ENCODE assay signal across 16 mouse cellular contexts in the genomic region with DNA sequence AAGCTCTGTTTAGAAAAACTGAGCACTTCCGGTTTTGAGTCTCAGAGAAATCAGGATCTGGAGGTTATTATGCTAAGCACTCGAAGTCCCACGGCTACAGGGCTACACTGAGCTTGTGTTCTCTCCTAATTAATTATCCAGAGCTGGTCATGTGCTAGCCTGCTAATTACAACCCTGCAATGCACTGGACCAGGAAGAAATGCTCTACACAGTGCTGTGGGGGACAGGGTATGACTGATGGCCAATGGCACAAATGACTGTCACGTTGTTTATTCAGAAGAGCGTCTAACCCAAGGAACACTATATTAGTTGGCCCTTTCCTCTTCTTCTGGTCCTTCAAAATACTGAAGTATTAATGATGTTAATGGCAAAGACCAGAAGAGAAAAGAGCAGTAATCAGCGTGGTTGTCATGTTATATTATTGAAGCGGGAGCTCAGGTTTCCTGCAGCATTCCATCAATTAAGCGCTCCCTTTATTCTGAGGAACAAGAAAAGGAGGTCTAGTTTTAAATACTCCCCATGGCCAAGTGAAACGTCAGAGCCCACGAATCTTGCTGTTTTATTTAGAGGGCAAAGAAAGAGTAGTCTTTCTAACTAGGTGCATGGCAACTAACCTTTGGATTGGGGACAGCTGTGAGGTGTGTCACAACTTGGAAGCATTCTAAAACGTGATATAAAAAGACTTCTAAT. TPM values are rescaled to one million over a fixed set of nuclear protein-coding genes. Genes with fewer than 3 reads are reported as not detected.
A peak's percentile ranks its signal among the peaks of the same experiment; 100 is the strongest.
DNase-seq lines count a peak whose midpoint lies in the region; ATAC-seq and TF ChIP-seq lines count a peak whose summit lies in the region.
"Had no signal": no experiment of that assay in that cellular context is flagged by ENCODE, and none has a peak within 500 bp of the region (broad histone marks: within the 10 kb centered on the region; RNA-seq: fewer than 3 reads in every experiment).

No protein-coding gene starts in this region.

- H3K27me3 ChIP-seq in heart, postnatal 0 days (ENCODE audit: control insufficient read depth, insufficient read depth, low read length), result no peaks in the 10 kb centered on the region
- no peaks in the 10 kb centered on the region for H3K27me3 ChIP-seq in megakaryocyte, embryonic 14.5 days (replicated peaks)
- no peaks in the 10 kb centered on the region for H3K27me3 ChIP-seq in forebrain, embryonic 12.5 days
- H3K27me3 ChIP-seq in hindbrain, embryonic 16.5 days (replicated peaks; ENCODE audit: control insufficient read depth, insufficient read depth, low read length), result no peaks in the 10 kb centered on the region

- H3K9me3 ChIP-seq in heart, postnatal 0 days (replicated peaks; ENCODE audit: control insufficient read depth, low read length), result no peaks in the 10 kb centered on the region; the same call in 1 of the 2 replicates
- peaks cover 54% of the 10 kb centered on the region for H3K9me3 ChIP-seq in megakaryocyte, embryonic 14.5 days
- H3K9me3 ChIP-seq in forebrain, embryonic 12.5 days, result no peaks in the 10 kb centered on the region
- H3K9me3 ChIP-seq in hindbrain, embryonic 16.5 days (ENCODE audit: control insufficient read depth, low read length), result no peaks in the 10 kb centered on the region
- H3K9me3 ChIP-seq: limb, embryonic 10.5 days had no signal

- 64% methylated on average over 11 of the region's 11 CpGs for WGBS in heart, postnatal 0 days
- 50% methylated on average over 11 of the region's 11 CpGs for WGBS in forebrain, embryonic 12.5 days
- WGBS in hindbrain, embryonic 16.5 days, result 72% methylated on average over 11 of the region's 11 CpGs

- TF ChIP-seq CTCF in heart, postnatal 0 days (IDR thresholded peaks at IDR 0.05; ENCODE audit: low read depth), result no peak

- H3K36me3 ChIP-seq in heart, postnatal 0 days (replicated peaks; ENCODE audit: control insufficient read depth, insufficient read depth, low read length), result peaks cover 4% of the 10 kb centered on the region; the same call in 1 of the 2 replicates
- no peaks in the 10 kb centered on the region for H3K36me3 ChIP-seq in megakaryocyte, embryonic 14.5 days (replicated peaks; ENCODE audit: low read length)
- peaks cover 22% of the 10 kb centered on the region for H3K36me3 ChIP-seq in forebrain, embryonic 12.5 days (replicated peaks)
- peaks cover 28% of the 10 kb centered on the region for H3K36me3 ChIP-seq in hindbrain, embryonic 16.5 days (ENCODE audit: control insufficient read depth, insufficient read depth, low read length)

- no peak overlapping the region for H3K27ac ChIP-seq in heart, postnatal 0 days (ENCODE audit: low read depth)
- peak overlapping the region; percentile 54; the same call in 1 of the 2 replicates for H3K27ac ChIP-seq in forebrain, embryonic 12.5 days
- no peak overlapping the region for H3K27ac ChIP-seq in hindbrain, embryonic 16.5 days (ENCODE audit: low read depth, low read length)
- H3K27ac ChIP-seq: limb, embryonic 10.5 days; liver, embryonic 14.5 days had no signal

- DNase-seq in heart, postnatal 0 days (ENCODE audit: low spot score), result no peak
- DNase-seq in heart, adult 18-20 months, result no peak
- no peak for DNase-seq in cerebellum, adult 8-10 months
- no peak for DNase-seq in adrenal gland, adult (ENCODE audit: inconsistent age in 2 of 2, low spot score in 1 of 2)
- DNase-seq: adrenal gland, postnatal 10 days; B cell, adult 2 months; cerebellum, postnatal 25 days; heart, adult 11 months; lung, postnatal 10 days had no signal

- H3K4me1 ChIP-seq in heart, postnatal 0 days (ENCODE audit: control insufficient read depth, insufficient read depth), result no peaks in the 10 kb centered on the region
- H3K4me1 ChIP-seq in megakaryocyte, embryonic 14.5 days, result no peaks in the 10 kb centered on the region
- no peaks in the 10 kb centered on the region for H3K4me1 ChIP-seq in forebrain, embryonic 12.5 days
- H3K4me1 ChIP-seq in hindbrain, embryonic 16.5 days (ENCODE audit: control insufficient read depth, insufficient read depth, low read depth, low read length), result no peaks in the 10 kb centered on the region

- H3K9ac ChIP-seq in heart, postnatal 0 days (replicated peaks; ENCODE audit: low read depth, low read length), result no peak overlapping the region
- no peak overlapping the region for H3K9ac ChIP-seq in forebrain, embryonic 12.5 days
- no peak overlapping the region for H3K9ac ChIP-seq in hindbrain, embryonic 16.5 days (ENCODE audit: low read depth, low read length)
- H3K9ac ChIP-seq: liver, embryonic 14.5 days had no signal

- H3K4me2 ChIP-seq in heart, postnatal 0 days (ENCODE audit: low read depth, low read length), result 0 out of 2 replicates have a peak overlapping the region, but pooled peaks have one; percentile 2
- H3K4me2 ChIP-seq in forebrain, embryonic 12.5 days, result no peak overlapping the region
- no peak overlapping the region for H3K4me2 ChIP-seq in hindbrain, embryonic 16.5 days (ENCODE audit: low read length)

- no peak overlapping the region for H3K4me3 ChIP-seq in heart, postnatal 0 days (ENCODE audit: low read depth, low read length)
- H3K4me3 ChIP-seq in megakaryocyte, embryonic 14.5 days (replicated peaks), result peak overlapping the region; percentile 59
- H3K4me3 ChIP-seq in forebrain, embryonic 12.5 days (replicated peaks), result no peak overlapping the region
- no peak overlapping the region for H3K4me3 ChIP-seq in hindbrain, embryonic 16.5 days (ENCODE audit: low read length)
- H3K4me3 ChIP-seq: limb, embryonic 10.5 days had no signal

- no peak for ATAC-seq in heart, postnatal 0 days (ENCODE audit: insufficient read depth, low read depth)
- no peak for ATAC-seq in megakaryocyte, adult 5-6 weeks (ENCODE audit: poor library complexity, severe bottlenecking)
- peak; percentile 96 for ATAC-seq in forebrain, embryonic 12.5 days (ENCODE audit: low FRiP score)
- peak; percentile 65 for ATAC-seq in hindbrain, embryonic 16.5 days
- ATAC-seq: intestine, embryonic 16.5 days had no signal

- no peak for TF ChIP-seq EP300 in heart, postnatal 0 days (IDR thresholded peaks at IDR 0.05; ENCODE audit: low read depth)

RNA-seq across cellular contexts. Expression of a gene that starts 18.4 kb away (rescaled TPM):
- total RNA-seq in heart, postnatal 0 days (2014; rRNA removed; ENCODE audit: low replicate concordance), result 0.19 and 2.2 TPM in 2 replicates
- polyA plus RNA-seq in heart, postnatal 0 days (2015; fragmentation: Nextera tagmentation; extraction: Ambion mirVana), result 7.8 and 8.7 TPM in 2 replicates
- total RNA-seq in heart, adult 18-20 months (2021), result 1 to 10 TPM; 3.9 to 5.3 TPM
- not detected in 2 replicates for polyA plus RNA-seq in megakaryocyte, embryonic 14.5 days (2012; ENCODE audit: insufficient read depth, low replicate concordance)
- total RNA-seq in megakaryocyte, adult 5-6 weeks (2015), result 0.22 TPM in 1 of 2 replicates, not detected in the other
- not detected in 2 replicates for total RNA-seq in megakaryocyte, adult 5-6 weeks (2017)
- 17.7 and 19.1 TPM in 2 replicates for polyA plus RNA-seq in forebrain, embryonic 12.5 days (2016; fragmentation: Nextera tagmentation; extraction: Ambion mirVana)
- polyA plus RNA-seq in hindbrain, embryonic 16.5 days (2015; fragmentation: Nextera tagmentation; extraction: Ambion mirVana), result 24.7 and 25.5 TPM in 2 replicates

Comparison
In these comparisons a context has a peak if more than half of its experiments do, and no peak if none do; other contexts are left out.
1. ATAC-seq: peak in forebrain, embryonic 12.5 days (single experiment) and hindbrain, embryonic 16.5 days (single experiment); none in heart, postnatal 0 days (single experiment) and megakaryocyte, adult 5-6 weeks (single experiment).